Mouse (Mus musculus): Measurements from ENCODE around the gene Gm4513. TPM values are rescaled to one million over a fixed set of nuclear protein-coding genes. Genes with fewer than 3 reads are reported as not detected.
"Not testable (repeated sequence)": the region's sequence is repeated elsewhere in the genome, so short reads cannot be mapped to it uniquely, and the experiment has no call there.

Gm4513 gene
- total RNA-seq (2021): not detected
- long read RNA-seq, experiment 1: 0 reads
- long read RNA-seq, experiment 2: 0 reads

DNA sequence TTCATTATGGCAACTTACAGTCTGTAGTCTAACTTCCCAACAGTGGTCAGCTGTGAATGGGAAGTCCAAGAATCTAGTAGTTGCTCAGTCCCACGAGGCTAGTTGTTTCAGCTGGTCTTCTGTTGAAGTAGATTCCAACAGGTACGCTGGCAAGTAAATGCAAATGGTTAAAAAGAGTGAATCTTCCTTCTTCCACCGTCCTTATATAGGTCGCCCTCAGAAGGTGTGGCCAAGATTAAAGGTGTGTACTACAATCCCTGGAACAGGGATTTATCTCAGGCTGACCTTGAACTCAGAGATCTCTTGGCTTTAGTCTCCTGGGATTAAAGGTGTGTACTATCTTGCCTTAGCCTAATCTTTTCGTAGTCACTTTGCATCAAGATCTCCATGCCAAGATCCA is at the start of gene Gm4513:
Gene Gm4513, minus strand, starts transcription at position 101 of the 400 bp plus-strand sequence.
- DNase-seq (ENCODE audit: low spot score in 2 of 2): not testable (repeated sequence)

DNA sequence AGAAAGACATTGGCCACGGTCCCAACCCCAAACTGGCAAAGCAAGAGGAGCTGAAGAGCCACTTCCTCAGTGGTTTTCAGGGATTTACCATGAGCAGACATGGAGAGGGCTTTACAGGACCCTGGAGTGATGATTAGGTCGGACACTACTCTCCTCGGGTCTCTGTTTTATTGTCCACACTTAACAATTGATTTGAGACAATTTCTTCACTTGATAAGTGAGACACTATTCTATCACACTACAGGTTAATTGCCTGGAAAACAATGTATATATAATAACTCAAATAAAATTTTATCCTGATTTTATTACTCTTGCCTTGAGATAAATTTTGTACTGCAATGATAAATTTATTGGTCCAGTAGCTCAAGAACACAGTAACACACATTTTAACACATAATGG is 22.7 kb downstream of the Gm4513 start, which contains the start of gene Gm4141:
Gene Gm4141, minus strand, starts transcription at position 101 of the 400 bp plus-strand sequence.
- not testable (repeated sequence) for DNase-seq (ENCODE audit: low spot score in 2 of 2)

DNA sequence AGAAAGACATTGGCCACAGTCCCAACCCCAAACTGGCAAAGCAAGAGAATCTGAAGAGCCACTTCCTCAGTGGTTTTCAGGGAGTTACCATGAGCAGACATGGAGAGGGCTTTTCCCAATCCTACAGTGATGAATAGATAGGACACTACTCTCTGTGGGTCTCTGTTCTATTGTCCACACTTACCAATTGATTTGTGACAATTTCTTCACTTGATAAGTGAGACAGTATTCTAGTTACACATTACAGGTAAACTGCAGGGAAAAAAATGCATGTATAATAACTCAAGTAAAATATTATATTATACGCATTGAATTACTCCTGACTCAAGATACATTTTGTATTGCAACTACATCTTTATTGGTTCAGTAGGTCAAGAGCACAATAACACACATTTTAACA is 53.2 kb downstream of the Gm4513 start, which contains the start of gene Gm5726:
Gene Gm5726, minus strand, starts transcription at position 101 of the 400 bp plus-strand sequence.
- not testable (repeated sequence) for DNase-seq (ENCODE audit: low spot score in 2 of 2)

Other genes starting within 250 kb of the Gm4513 start
- gene Gm5728, start 223.6 kb downstream of the Gm4513 start, total RNA-seq (2021): not detected
- gene Vmn1r100, start 181.1 kb downstream of the Gm4513 start, total RNA-seq (2021): not detected
- gene Vmn1r101, start 156.4 kb downstream of the Gm4513 start, total RNA-seq (2021): not detected
- gene Gm10670, start 124.1 kb downstream of the Gm4513 start, total RNA-seq (2021): not detected
- gene Vmn1r103, start 88.5 kb downstream of the Gm4513 start, total RNA-seq (2021): not detected
- not detected for gene Vmn1r104, start 65.2 kb downstream of the Gm4513 start, total RNA-seq (2021)
- not detected for gene Gm5726, start 53.3 kb downstream of the Gm4513 start, total RNA-seq (2021)
- not detected for gene Gm4141, start 22.8 kb downstream of the Gm4513 start, total RNA-seq (2021)
- not detected for gene Vmn1r107, start 69.9 kb upstream of the Gm4513 start, total RNA-seq (2021)
- not detected for gene Vmn1r111, start 104.2 kb upstream of the Gm4513 start, total RNA-seq (2021)
- not detected for gene Gm10668, start 131.6 kb upstream of the Gm4513 start, total RNA-seq (2021)
- not detected for gene Vmn1r112, start 172.2 kb upstream of the Gm4513 start, total RNA-seq (2021)
- not detected for gene Vmn1r113, start 188.3 kb upstream of the Gm4513 start, total RNA-seq (2021)
- not detected for gene Vmn1r114, start 213.2 kb upstream of the Gm4513 start, total RNA-seq (2021)
- not detected for gene Vmn1r115, start 246.0 kb upstream of the Gm4513 start, total RNA-seq (2021)

All from layer of hippocampus, postnatal 14 days (tissue).